Mouse (Mus musculus) right cerebral cortex, postnatal 10 days (tissue): ENCODE measurements at regions not wholly inside any gene's neighbourhood (a gene's known extent, or its start where the extent isn't known, plus 50 kb on each side); places are given as distances from the start of the nearest gene placed in this dataset.

Experiments
- DNase-seq, 2 experiments: peaks; one replicate each; pipeline ENCODE4 v3.0.0; 2021; ENCODE audit warnings: low spot score in 2 of 2

- no peak for DNase-seq
Observed at GRCm38 (mm10) chr10:67669066-67669465, 120.3 kb upstream of the Ado start.

GRCm38 (mm10) chr10:67663028-67663427 lies 114.3 kb upstream of the Ado start:
- DNase-seq: no peak

GRCm38 (mm10) chr10:67661666-67662065 lies 112.9 kb upstream of the Ado start:
- no peak for DNase-seq

GRCm38 (mm10) chr10:67658005-67658545 lies 109.3 kb upstream of the Ado start:
- no peak for DNase-seq

- DNase-seq: no peak
Observed at GRCm38 (mm10) chr10:67657305-67657704, 108.5 kb upstream of the Ado start.

- peak; percentile 34 to 40 for DNase-seq
Observed at GRCm38 (mm10) chr10:67654518-67654917, 105.8 kb upstream of the Ado start.

- DNase-seq: no peak
Observed at GRCm38 (mm10) chr10:67652300-67652699, 103.5 kb upstream of the Ado start.

GRCm38 (mm10) chr10:67651386-67651785 lies 102.6 kb upstream of the Ado start:
- no peak for DNase-seq

- DNase-seq: no peak
Observed at GRCm38 (mm10) chr10:67647777-67648727, 99.3 kb upstream of the Ado start.

GRCm38 (mm10) chr10:67646659-67647559 lies 98.2 kb upstream of the Ado start:
- no peak for DNase-seq

GRCm38 (mm10) chr10:67645821-67646220 lies 97.1 kb upstream of the Ado start:
- DNase-seq: no peak

- DNase-seq: no peak
Observed at GRCm38 (mm10) chr10:67644280-67644679, 95.5 kb upstream of the Ado start.

- no peak for DNase-seq
Observed at GRCm38 (mm10) chr10:67643685-67644084, 94.9 kb upstream of the Ado start.

- DNase-seq: no peak
Observed at GRCm38 (mm10) chr10:67637339-67637738, 88.6 kb upstream of the Ado start.

GRCm38 (mm10) chr10:67636569-67636968 lies 87.8 kb upstream of the Ado start:
- DNase-seq: no peak

GRCm38 (mm10) chr10:67634795-67635194 lies 86.0 kb upstream of the Ado start:
- no peak for DNase-seq

GRCm38 (mm10) chr10:67633063-67633462 lies 84.3 kb upstream of the Ado start:
- DNase-seq: no peak

- no peak for DNase-seq
Observed at GRCm38 (mm10) chr10:67623338-67623737, 74.6 kb upstream of the Ado start.

GRCm38 (mm10) chr10:67620018-67620417 lies 71.3 kb upstream of the Ado start:
- DNase-seq: no peak

- DNase-seq: peak in 1 of 2 experiments; percentile 29
Observed at GRCm38 (mm10) chr10:67618112-67618511, 69.4 kb upstream of the Ado start.

- peak in 1 of 2 experiments; percentile 33 for DNase-seq
Observed at GRCm38 (mm10) chr10:67615016-67615415, 66.3 kb upstream of the Ado start.

GRCm38 (mm10) chr10:67610689-67611088 lies 61.9 kb upstream of the Ado start:
- no peak for DNase-seq
